Comparison of ENCODE assay signal across 13 mouse cellular contexts in genomic region chr3:87274372-87274771, GRCm38 (mm10). TPM values are rescaled to one million over a fixed set of nuclear protein-coding genes. Genes with fewer than 3 reads are reported as not detected.
A peak's percentile ranks its signal among the peaks of the same experiment; 100 is the strongest.
DNase-seq lines count a peak whose midpoint lies in the region; ATAC-seq lines count a peak whose summit lies in the region.
"Had no signal": no experiment of that assay in that cellular context is flagged by ENCODE, and none has a peak within 500 bp of the region (broad histone marks: within the 10 kb centered on the region; RNA-seq: fewer than 3 reads in every experiment).

No protein-coding gene starts in this region.

- intact Hi-C loops in heart, postnatal 14 days (cut with DNase I): no loop called here

- peak; percentile 98 for ATAC-seq in common myeloid progenitor, adult 5-6 weeks (replicated peaks; ENCODE audit: low read depth, poor library complexity, severe bottlenecking)
- 0 out of 2 replicates have a peak, but pooled peaks have one; percentile 50 for ATAC-seq in monocyte, adult 5-6 weeks (replicated peaks; ENCODE audit: insufficient number of reproducible peaks, low FRiP score, low TSS enrichment, poor library complexity, severe bottlenecking)

- peak; percentile 94 for DNase-seq in heart, adult 11 months
- DNase-seq in heart, postnatal 14 days: no peak
- DNase-seq in B cell, adult 2 months: peak; percentile 57 to 66
- DNase-seq in right cerebral cortex, postnatal 36 days (ENCODE audit: low spot score in 2 of 2): no peak
- DNase-seq in thymus, postnatal 10 days (ENCODE audit: low spot score in 2 of 2): no peak
- DNase-seq in testis, postnatal 10 days (ENCODE audit: low spot score): no peak
- DNase-seq: adrenal gland, adult 2 months; cerebellum, adult 2 months; kidney, adult 18-20 months; kidney, postnatal 14 days had no signal

RNA-seq across cellular contexts. Expression of gene Fcrls, which starts 10.8 kb away (rescaled TPM):
- total RNA-seq in heart, postnatal 14 days (2021): 1 to 10 TPM; 9.3 to 9.9 TPM
- not detected in 2 replicates for total RNA-seq in common myeloid progenitor, adult 5-6 weeks (2017)
- 0.43 to 1.3 TPM (median 0.78 TPM) in 3 replicates for total RNA-seq in monocyte, adult 5-6 weeks (2017)
- total RNA-seq: megakaryocyte-erythroid progenitor cell, adult 5-6 weeks had no signal

Comparison
In these comparisons a context has a peak if more than half of its experiments do, and no peak if none do; other contexts are left out.
1. DNase-seq: peak in heart, adult 11 months (single experiment) and B cell, adult 2 months (2 of 2); none in heart, postnatal 14 days (0 of 2), right cerebral cortex, postnatal 36 days (0 of 2), thymus, postnatal 10 days (0 of 2) and testis, postnatal 10 days (single experiment).